Mouse (Mus musculus) left cerebral cortex, adult 11 months (tissue): ENCODE measurements around the gene Pa2g4.

Experiments
- DNase-seq: peaks from one replicate; pipeline ENCODE4 v3.0.0; 2022; ENCODE audit warnings: low spot score

Pa2g4 gene

GRCm38 (mm10) chr10:128536266-128536940, 29.4 kb downstream of the Pa2g4 start:
- peak; percentile 87 for DNase-seq

DNA sequence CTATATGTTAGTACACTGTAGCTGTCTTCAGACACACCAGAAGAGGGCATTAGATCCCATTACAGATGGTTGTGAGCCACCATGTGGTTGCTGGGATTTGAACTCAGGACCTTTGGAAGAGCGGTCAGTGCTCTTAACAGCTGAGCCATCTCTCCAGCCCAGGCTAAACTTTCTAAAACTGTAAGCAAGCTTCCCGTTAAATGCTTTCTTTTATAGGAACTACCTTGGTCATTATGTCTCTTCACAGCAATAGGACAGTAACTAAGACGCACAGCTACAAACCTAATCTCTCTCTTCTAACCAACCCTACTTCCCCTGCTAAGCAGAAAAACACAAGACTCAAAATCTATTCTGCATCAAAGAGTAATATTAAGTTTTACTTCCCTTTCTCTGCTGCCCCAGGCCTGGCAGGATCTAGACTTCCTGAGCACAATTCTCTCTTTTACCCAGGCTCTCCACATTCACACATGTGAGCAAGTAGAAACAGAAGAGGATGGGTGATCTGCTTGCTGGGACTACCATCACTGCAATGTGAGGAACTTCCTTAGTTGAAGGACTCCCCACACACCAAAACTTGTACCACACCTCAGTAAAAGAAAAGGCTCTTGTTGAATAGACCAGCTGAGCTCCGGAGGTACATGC, 30.0 kb downstream of the Pa2g4 start:
- DNase-seq: no peak

- DNase-seq: no peak
These were observed 30.6 kb downstream of the Pa2g4 start for GRCm38 (mm10) chr10:128535206-128535605.

GRCm38 (mm10) chr10:128526366-128527356, 39.1 kb downstream of the Pa2g4 start:
- DNase-seq: no peak

DNA sequence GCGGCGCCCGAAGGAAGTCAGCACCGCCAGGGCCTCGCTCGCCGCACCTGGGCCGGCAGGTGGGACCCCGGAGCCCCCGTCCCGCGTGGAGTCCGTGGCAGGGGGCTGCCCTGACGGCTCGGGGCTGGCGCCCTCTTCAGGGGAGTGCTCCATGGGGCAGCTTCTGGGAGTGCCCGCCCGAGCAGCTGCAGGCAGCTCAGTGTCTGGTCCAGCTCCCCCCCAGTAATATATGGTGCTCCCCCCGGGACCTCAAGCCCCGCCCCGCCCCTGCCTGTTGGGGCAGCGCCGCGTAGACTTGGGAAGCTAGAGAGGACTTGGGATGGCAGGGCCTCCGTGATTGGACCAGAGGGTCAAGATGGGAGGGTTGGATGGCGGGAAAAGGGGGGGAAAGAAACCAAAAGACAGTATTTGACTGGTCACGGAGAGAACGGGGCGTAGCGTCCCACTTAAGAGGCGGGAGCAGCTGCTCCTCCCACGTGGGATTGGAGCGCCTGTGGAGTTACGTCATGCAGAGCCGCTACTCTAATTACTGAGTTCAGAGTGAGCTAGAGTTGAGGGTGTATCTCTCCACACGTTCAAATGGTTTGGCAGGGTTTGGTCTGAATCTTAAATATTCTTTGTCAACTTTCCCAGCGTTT, 40.0 kb downstream of the Pa2g4 start, which contains the start of gene Esyt1:
TSS of gene Esyt1 (minus strand) at position 201 of the 638 bp plus-strand sequence.
- DNase-seq: peak; percentile 91

GRCm38 (mm10) chr10:128524732-128525662, 40.8 kb downstream of the Pa2g4 start:
- no peak for DNase-seq

- DNase-seq: no peak
These were observed 41.6 kb downstream of the Pa2g4 start for GRCm38 (mm10) chr10:128524111-128524731.

GRCm38 (mm10) chr10:128522351-128522750, 43.4 kb downstream of the Pa2g4 start:
- no peak for DNase-seq

- DNase-seq: no peak
These were observed 45.2 kb downstream of the Pa2g4 start for GRCm38 (mm10) chr10:128520591-128520990.

GRCm38 (mm10) chr10:128518833-128519232, 47.0 kb downstream of the Pa2g4 start:
- DNase-seq: no peak

GRCm38 (mm10) chr10:128516677-128517076, 49.1 kb downstream of the Pa2g4 start:
- no peak for DNase-seq

DNA sequence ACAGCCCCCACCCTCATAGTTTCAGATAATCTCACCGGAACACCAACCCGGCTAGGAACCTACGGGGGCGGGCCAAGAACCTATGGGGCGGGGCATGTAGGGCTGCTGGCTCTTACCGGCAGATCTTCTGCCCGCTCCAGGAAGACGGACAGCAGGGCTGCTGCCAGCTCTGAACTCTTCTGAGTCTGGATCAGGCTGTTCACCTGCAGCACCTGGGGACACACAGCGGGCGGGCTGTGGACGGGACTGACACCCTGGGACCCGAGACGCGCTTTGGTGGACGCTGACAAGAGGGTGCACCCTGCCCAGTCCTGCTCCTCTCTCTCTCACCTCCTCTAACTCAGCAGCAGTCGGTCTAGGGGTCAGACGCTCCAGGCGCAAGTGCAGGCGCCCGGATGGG, 49.8 kb downstream of the Pa2g4 start:
- no peak for DNase-seq

DNA sequence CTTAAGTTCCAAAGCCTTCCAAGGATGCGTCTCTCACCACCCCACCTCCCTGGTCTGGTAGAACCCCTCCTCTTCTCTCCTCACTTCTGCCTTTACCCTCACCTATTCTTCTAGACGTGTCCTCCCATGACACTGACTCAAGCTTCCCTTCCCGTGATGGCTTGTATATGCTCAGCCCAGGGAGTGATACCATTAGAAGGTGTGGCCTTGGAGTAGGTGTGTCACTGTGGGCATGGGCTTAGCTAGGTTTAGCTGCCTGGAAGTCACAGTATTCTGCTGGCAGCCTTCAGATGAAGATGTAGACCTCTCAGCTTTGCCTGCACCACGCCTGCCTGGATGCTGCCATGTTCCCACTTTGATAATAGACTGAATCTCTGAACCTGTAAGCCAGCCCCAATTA, 50.7 kb downstream of the Pa2g4 start:
- DNase-seq: no peak

DNA sequence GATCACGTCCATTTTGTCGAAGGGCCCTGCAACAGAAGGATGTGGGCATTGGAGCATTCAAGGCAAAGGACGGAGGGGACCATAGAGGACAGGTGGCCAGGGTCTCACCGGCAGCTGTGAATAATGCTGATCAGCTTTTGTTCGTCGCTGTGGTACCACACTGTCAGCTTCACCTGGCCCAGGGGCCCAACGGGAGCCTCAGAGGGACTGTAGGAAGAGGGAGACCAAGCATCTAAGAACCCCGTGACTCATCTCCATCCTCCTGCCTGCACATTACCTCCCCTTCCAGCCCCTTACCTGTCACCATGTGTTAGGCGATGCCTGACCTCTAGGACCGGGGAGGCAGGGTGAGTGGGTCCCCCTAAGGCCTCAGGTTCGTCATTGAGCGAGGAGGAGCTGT, 54.0 kb downstream of the Pa2g4 start:
- DNase-seq: no peak

DNA sequence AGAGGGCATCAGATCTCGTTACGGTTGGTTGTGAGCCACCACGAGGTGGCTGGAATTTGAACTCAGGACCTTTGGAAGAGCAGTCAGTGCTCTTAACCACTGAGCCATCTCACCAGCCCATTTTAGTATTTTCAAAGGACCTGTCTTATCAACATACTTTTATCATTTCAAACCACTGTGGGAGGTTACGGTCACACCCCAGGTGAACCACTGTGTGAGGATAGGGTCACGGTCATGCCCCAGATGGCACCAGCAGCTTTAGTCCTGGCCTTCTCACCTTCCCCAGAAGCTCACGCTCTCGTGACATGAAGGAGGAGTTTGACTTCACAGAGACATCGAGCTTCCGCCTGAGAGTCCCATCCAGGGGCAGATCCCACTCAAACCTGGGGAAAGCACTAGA, 54.6 kb downstream of the Pa2g4 start:
- DNase-seq: no peak

- no peak for DNase-seq
These were observed 55.5 kb downstream of the Pa2g4 start for GRCm38 (mm10) chr10:128510301-128510700.

DNA sequence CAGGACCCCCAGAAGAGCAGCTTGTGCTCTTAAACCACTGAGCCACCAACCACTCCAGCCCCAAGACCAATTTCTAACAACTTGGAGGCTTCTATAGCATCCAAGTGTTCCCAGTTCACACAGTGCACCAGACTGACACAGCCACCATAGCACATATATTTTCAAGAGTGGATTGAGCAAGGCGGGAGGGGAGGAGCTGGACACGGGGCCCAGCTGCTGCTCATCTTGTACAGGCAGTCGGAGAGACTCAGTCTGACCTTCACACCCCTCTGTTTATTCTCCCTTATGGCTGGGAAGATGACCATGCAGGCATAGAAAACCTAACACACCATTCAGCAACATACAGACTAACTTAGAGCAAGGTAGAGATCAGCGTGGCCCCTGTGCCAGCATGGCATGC, 56.0 kb downstream of the Pa2g4 start:
- no peak for DNase-seq

DNA sequence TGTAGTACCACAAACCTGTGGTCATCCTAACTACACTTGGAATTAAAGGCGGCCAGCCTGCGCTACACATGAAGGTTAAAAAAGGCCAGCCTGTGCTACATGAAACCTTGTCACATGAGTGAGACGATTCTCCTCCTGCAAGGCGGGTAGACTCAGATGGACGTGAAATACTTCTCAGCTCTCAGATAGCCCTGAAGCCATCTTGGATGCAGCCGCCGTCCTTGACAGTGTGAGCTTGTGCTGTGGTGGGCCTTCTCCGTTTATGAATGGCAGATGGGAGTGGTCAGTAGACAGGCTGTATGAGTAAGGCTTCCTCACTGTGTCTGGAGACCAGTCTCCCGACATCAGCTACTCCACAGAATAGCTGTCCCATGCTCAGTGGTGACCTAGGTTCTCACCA, 56.6 kb downstream of the Pa2g4 start:
- no peak for DNase-seq

- no peak for DNase-seq
These were observed 57.5 kb downstream of the Pa2g4 start for GRCm38 (mm10) chr10:128508260-128508659.
